Mouse (Mus musculus) left cerebral cortex, postnatal 36 days (tissue): ENCODE results near the gene Phf1. TPM values are rescaled to one million over a fixed set of nuclear protein-coding genes. Genes with fewer than 3 reads are reported as not detected.
"Not testable (repeated sequence)": the region's sequence is repeated elsewhere in the genome, so short reads cannot be mapped to it uniquely, and the experiment has no call there.

ENCODE experiments used
- DNase-seq, 2 experiments: peaks; one replicate each; pipeline ENCODE4 v3.0.0; 2021 to 2022; ENCODE audit warnings: low spot score in 2 of 2, mixed read lengths in 1 of 2
- intact Hi-C: fragments of 180-260 bp; cut with DNase I; formaldehyde crosslinking; loops from one replicate; pipeline ENCODE4 v1.15.1; 2025
- total RNA-seq, 2 experiments: library from RNA; stranded (reverse); gene quantifications; 2 replicates each; pipeline ENCODE4 v1.2.3; 2021

The Phf1 gene
- total RNA-seq, 2 experiments from 2014 or later, result 28.9 to 30.8 TPM

- intact Hi-C loops, DNase-seq: not testable (repeated sequence)
Measured at GRCm38 (mm10) chr17:26925414-26925813, 7.4 kb upstream of the Phf1 start.

DNA sequence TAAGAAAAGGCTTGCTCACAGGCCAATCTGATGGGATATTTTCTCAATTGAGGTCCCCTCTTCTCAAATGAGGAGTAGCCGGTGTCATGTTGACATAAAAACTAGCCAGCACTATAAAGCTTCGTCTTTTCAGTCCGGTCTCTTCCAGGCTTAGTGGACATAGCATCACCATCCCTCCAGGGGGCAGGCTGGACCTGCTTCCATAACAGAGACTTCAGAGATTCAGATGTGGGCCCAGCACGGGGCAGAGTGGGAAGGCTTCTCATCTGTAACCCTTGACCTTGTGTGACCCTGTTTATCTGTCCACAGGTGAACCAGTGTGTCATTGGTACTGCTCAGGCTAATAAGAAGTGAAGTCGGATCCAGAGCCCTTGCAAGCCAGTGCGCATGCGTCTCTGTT lies 1.1 kb upstream of the Phf1 start:
- intact Hi-C loops, result loop anchor here (10.0 kb wide), 1 partner anchor 193 kb away; no protein-coding TSS in a partner anchor
- DNase-seq, result not testable (repeated sequence)

DNA sequence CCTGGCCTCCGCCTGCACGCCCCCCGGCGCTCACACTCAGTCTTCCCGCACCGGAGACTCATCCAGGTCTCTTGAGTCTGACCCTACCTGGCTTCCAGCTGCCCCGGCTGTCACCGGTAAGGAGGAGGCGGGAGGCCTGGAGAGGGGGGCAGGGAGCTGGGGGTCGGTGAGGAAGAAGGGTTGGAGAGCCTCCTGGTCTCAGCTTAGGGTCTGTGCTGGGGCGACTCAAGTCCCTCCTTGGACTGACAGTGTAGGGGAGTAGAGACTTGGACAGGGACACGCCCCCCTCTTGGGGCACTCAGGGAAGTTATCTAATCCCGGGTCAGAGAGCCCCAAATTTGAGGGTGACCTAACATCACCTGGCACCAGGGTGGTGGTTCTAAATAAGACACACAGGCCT lies 567 bp downstream of the Phf1 start:
- intact Hi-C loops, result loop anchor here (10.0 kb wide), 1 partner anchor 191 kb away; no protein-coding TSS in a partner anchor
- DNase-seq, result no peak

- intact Hi-C loops, result loop anchor here (10.0 kb wide), 1 partner anchor 191 kb away; no protein-coding TSS in a partner anchor
Measured at GRCm38 (mm10) chr17:26933885-26934827, 1.3 kb downstream of the Phf1 start.

GRCm38 (mm10) chr17:26935027-26935426 lies 2.2 kb downstream of the Phf1 start:
- intact Hi-C loops, result loop anchor here (10.0 kb wide), 1 partner anchor 190 kb away; no protein-coding TSS in a partner anchor
- DNase-seq, result no peak

More at GRCm38 (mm10) chr17:26933885-26934827, 1.3 kb downstream of the Phf1 start:
- no peak for DNase-seq

DNA sequence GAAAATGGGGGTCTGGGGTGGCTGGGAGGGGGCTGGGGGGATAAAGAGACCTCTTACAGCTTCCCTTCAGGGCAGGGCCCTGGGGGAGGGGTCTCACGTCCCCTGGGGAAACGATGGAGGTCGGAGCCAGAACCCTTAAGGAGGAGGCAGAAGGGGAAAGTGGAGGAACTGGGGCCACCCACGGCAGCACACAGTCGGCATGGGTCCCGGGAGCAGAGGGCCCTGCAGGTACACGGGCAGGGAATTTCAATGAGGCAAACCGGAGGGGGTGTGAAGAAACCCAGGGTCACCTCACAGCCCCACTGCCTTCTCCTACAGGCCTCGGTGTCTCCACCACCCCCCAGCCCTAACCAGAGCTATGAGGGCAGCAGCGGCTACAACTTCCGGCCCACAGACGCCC lies 3.6 kb downstream of the Phf1 start:
- intact Hi-C loops, result loop anchor here (10.0 kb wide), 1 partner anchor 188 kb away; no protein-coding TSS in a partner anchor
- no peak for DNase-seq

DNA sequence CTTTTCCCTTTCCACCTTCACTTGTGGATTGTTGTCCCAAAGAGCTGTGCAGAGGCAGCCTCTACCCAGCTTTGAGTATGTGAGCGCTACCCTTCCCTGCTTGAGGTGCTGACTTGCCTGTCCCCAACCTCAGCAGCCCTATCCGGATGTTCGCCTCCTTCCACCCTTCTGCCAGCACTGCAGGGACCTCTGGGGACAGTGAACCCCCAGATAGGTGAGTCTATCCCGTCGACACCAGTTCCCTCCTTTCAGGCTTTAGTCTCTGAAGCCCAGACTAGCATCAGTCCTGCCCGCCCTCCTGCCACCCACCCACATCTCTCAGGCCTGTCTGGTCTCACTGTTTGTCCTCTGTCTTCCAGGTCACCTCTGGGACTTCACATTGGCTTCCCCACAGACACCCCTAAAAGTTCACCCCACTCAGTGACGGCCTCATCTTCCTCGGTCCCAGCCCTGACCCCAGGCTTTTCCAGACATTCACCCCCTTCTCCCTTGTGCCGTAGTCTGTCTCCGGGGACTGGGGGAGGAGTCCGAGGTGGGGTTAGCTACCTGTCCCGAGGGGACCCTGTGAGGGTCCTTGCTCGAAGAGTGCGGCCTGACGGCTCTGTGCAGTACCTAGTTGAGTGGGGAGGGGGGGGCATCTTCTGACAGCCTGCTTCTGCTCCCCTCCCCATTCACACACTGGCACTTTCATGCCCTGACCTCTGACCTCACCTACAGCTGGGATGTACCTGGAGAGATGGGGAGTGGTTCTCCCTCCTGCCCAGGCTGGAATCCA lies 4.3 kb downstream of the Phf1 start:
- intact Hi-C loops, result loop anchor here (10.0 kb wide), 1 partner anchor 188 kb away; no protein-coding TSS in a partner anchor

GRCm38 (mm10) chr17:26937883-26938695 lies 5.2 kb downstream of the Phf1 start:
- no peak for DNase-seq
- intact Hi-C loops, result loop anchor here (10.0 kb wide), 1 partner anchor 187 kb away; no protein-coding TSS in a partner anchor

More for the DNA sequence above, 4.3 kb downstream of the Phf1 start:
- DNase-seq, result no peak

- peak in 1 of 2 experiments; percentile 15 for DNase-seq
- intact Hi-C loops, result loop anchor here (10.0 kb wide), 1 partner anchor 186 kb away; no protein-coding TSS in a partner anchor
Measured at GRCm38 (mm10) chr17:26938731-26939130, 5.9 kb downstream of the Phf1 start.

DNA sequence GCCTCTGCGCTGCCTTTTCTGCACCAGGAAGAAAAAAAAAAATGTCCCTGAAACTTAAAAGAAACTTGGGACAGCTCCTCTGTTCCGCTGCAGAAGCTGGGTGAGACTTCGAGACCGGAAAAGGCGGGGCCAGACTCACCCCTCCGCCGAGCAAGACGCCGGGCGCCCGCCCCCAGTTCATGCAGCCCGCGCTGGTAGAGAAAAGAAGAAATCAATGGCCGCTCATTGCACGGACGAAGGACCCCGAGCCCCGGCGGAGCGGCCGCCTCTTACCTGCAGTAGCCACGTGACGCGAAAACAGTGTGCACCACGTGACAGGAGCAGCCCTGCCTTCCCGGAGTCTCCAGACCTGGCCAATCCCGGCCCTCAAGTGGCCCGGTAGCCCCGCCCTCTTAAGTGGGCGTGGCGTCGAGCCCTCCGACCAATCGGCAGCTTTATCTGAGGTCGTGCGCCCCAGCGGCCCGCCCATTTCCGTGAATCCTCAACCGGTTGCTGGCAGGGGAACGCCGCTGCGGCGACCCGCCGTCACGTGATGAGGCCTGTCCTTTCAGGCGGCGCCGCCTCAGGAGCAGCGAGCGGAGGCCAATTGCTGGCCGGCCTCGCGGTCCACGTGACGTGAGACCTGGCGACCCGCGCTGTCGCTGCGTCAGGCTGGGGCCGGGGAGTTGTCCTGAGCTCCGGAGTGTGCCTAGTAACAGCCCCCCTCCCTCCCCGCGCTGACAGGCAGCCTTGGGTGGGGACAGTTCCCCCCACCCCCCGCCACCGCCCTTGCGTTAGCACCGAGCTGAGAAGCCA lies 6.5 kb downstream of the Phf1 start, which contains the start of gene Cuta:
TSS of gene Cuta (minus strand) at position 392 of the 795 bp plus-strand sequence.
- intact Hi-C loops, result loop anchor here (10.0 kb wide), 1 partner anchor 185 kb away; no protein-coding TSS in a partner anchor
- DNase-seq, result peak; percentile 100

DNA sequence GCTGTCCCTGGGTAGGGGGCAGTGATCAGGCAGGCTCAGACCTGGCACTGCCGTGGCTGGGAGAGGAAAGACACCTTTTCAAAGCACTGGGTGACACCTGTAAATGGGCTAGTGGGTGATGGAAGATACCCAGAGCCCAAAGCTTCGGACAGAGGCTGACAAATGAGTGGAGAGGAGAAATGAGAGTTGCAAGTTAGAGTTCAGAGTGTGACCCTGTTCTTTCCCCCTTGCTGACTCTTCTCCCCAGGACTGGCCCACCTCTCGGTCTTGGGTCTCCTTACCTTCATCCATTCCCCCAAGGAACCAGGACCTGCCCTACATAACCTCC lies 7.1 kb downstream of the Phf1 start:
- intact Hi-C loops, result loop anchor here (10.0 kb wide), 1 partner anchor 185 kb away; no protein-coding TSS in a partner anchor
- no peak for DNase-seq

- DNase-seq, result peak in 1 of 2 experiments; percentile 53
- intact Hi-C loops, result no loop called here
Measured at GRCm38 (mm10) chr17:26941031-26941789, 8.4 kb downstream of the Phf1 start, which contains the start of gene Syngap1. TSS of gene Syngap1 (plus strand) at chr17:26941253.

DNA sequence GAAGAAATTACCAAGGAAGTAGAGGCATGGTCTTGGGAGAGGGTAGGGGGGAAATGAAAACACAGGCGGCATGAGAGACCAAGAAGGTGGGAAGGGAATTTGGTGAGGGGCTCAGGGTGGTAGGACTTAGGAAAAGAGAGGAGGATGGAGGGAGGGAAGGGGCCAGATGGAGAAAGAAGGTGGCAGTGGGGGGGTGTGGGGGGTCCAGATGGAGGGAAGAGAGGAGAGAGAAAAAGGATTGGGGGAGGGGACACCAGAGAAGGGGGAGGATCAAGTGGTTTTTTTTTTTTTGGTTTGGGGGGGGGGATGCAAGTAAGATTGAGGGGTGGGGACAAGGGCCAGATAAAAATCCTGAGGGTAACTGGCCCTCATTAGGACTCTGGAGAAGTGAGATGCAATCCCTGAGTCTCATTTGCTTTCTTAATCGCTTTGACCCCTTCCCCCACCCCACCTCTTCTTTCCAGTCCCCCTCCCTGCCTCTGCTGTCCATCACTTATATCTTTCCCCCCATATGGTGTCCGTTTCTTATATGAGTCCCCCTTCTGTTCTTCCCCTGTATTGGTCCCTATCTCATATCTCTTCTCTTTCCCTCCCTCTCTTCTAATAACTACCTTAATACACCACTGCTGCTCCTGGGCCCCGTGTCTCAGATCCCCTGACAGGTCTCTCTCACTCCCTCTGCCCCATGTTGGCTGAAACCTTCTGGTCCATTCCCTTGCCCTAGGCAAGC lies 9.2 kb downstream of the Phf1 start:
- intact Hi-C loops, result no loop called here
- DNase-seq, result no peak

DNA sequence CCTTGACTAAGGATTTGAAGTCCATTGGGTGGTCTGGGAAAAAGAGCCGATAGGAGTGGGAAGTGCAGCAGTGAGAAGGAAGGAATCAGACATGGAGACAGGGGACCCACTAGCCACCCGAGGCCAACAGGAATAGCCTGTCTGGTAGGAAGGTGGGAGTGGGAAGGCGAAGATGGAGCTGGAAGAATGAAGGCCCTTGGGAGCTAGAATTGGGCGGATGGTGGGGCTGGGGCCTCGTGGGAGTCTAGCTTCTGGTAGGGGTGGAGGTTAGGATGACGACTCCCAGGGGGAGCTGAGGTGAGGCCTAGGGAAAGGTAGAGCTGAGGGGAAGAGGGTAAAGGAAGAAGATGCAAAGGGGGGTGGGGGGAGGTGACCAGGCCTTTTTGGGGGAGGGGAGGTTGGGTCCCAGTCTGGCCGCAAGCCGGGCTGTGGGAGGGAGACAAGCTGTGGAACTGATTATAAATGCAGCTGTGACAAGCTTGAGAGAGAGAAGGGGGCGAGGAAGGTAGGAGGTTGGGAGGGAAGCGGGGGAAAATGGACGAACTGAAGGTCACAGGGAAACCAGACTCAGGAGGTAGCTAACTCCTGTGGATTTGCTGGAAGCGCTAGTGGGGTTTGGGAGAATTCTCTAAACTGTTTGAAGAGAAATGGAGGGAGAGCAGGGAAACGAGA lies 13.1 kb downstream of the Phf1 start:
- DNase-seq, result peak in 1 of 2 experiments; percentile 50
- intact Hi-C loops, result no loop called here

- intact Hi-C loops, result no loop called here
Measured at GRCm38 (mm10) chr17:26946567-26946966, 13.7 kb downstream of the Phf1 start.

More at GRCm38 (mm10) chr17:26946567-26946966, 13.7 kb downstream of the Phf1 start:
- DNase-seq, result peak in 1 of 2 experiments; percentile 79
